Mouse (Mus musculus): Measurements from ENCODE around the gene Lect2. TPM values are rescaled to one million over a fixed set of nuclear protein-coding genes. Genes with fewer than 3 reads are reported as not detected.

Lect2 gene
- polyA plus RNA-seq, 1 experiment from 2014 or later: not detected

DNA sequence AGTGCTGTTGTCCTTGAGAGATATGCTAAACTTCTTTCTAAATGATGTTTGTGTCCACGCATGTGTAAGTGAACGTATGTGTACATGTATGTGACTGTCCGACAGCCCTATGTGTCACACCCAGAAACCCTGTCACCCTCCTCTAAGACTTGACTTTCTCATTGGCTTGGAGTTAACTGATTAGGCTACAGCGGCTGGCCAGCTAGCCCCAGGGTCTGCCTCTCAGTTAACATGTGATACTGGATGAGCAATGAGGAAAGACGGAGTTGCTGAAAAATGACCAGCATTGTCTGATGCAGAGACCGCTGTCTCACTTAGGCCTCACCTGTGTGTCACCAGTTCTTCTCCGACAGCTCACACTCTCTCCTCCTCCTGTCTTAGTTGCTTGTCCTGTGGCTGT is 20.5 kb downstream of the Lect2 start:
- Histone ChIP-seq H3K4me2 (replicated peaks) (no peak overlapping the region), H3K36me3 (no peaks in the 10 kb centered on the region), H3K9me3 (no peaks in the 10 kb centered on the region), H3K9ac (no peak overlapping the region), H3K4me3 (no peak overlapping the region), H3K27me3 (replicated peaks) (no peaks in the 10 kb centered on the region), H3K4me1 (peaks cover under 1% of the 10 kb centered on the region; the same call in 1 of the 2 replicates), H3K27ac (no peak overlapping the region)
- no peak for ATAC-seq (ENCODE audit: low FRiP score, low read depth)
- 93% methylated on average over 7 of the region's 7 CpGs for WGBS

DNA sequence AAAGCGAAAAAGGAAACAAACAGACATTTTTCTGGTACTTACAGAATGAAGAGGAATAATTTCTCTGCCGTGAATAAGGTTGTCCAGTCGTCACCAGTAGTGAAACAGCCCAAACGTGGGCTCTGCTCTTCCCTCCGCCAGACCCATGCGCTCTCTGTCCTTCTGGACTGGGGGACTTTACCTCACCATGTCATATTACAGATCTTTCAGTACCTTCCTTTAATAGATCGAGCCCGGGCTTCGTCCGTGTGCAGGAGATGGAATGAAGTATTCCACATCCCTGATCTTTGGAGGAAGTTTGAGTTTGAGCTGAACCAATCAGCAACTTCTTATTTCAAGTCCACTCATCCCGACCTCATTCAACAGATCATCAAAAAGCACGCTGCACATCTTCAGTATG is 21.4 kb downstream of the Lect2 start:
- H3K4me1 ChIP-seq: peaks cover 3% of the 10 kb centered on the region; the same call in 1 of the 2 replicates
- no peak overlapping the region for H3K4me3 ChIP-seq
- H3K36me3 ChIP-seq: no peaks in the 10 kb centered on the region
- H3K27me3 ChIP-seq (replicated peaks): no peaks in the 10 kb centered on the region
- no peak for ATAC-seq (ENCODE audit: low FRiP score, low read depth)
- H3K9me3 ChIP-seq: no peaks in the 10 kb centered on the region
- 88% methylated on average over 12 of the region's 12 CpGs for WGBS
- no peak overlapping the region for H3K4me2 ChIP-seq (replicated peaks)
- no peak overlapping the region for H3K27ac ChIP-seq
- no peak overlapping the region for H3K9ac ChIP-seq

GRCm38 (mm10) chr13:56522821-56523167 is 25.5 kb downstream of the Lect2 start:
- ATAC-seq (ENCODE audit: low FRiP score, low read depth): 0 out of 2 replicates have a peak, but pooled peaks have one; percentile 3
- Histone ChIP-seq H3K9ac (peak overlapping the region; percentile 62), H3K4me1 (peaks cover 3% of the 10 kb centered on the region; the same call in 1 of the 2 replicates), H3K9me3 (no peaks in the 10 kb centered on the region), H3K27me3 (replicated peaks) (no peaks in the 10 kb centered on the region), H3K4me3 (peak overlapping the region; percentile 63), H3K4me2 (replicated peaks) (peak overlapping the region; percentile 86), H3K27ac (no peak overlapping the region), H3K36me3 (no peaks in the 10 kb centered on the region)
- 6% methylated on average over 8 of the region's 8 CpGs for WGBS

DNA sequence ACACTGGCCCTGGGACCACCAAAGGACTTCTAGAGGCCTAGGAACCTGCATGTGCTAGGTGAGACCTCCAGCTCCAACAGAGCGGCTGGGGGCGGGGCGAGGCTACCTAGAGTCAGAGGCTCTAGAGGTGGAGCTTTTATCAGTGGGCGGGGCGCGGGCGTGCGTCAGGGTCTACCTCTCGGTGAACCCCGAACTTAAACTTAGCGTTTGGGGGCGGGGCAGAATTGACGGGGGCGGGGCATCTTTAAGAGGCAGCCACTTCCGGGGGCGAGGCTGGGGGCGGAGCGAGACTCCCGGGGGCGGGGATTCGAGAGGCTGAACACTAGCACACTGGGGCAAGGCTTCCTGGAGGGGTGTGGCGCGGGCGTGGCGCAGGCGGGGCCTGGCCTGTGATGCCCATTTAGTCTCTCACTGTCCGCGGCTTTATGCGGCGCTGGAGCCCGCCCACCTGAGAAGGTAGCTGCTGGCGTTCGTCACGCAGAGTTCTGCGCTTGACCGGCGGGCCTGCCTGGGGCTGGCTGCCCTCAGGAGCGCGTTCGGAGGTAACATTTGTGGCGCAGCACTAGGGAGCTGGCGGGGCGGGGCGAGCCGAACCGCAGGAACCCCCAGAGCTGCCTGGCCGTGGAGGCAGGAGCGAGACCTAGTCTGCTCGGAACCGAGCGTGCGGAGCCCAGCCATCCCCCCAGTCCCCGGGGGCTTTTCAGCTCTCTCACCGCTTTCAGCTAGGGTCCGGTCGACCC is 26.1 kb downstream of the Lect2 start, which contains the start of gene Fbxl21:
TSS of gene Fbxl21 (plus strand) at position 392 of the 740 bp plus-strand sequence.
- Histone ChIP-seq H3K4me3 (peak within 1 kb of the TSS; percentile 63), H3K9me3 (no peaks in the 10 kb centered on the region), H3K36me3 (no peaks in the 10 kb centered on the region), H3K4me2 (replicated peaks) (peak within 1 kb of the TSS; percentile 86), H3K4me1 (peaks cover 3% of the 10 kb centered on the region; the same call in 1 of the 2 replicates), H3K9ac (peak within 1 kb of the TSS; percentile 62), H3K27ac (no peak within 1 kb of the TSS), H3K27me3 (replicated peaks) (no peaks in the 10 kb centered on the region)
- WGBS: 2% methylated on average over 55 of the region's 56 CpGs
- peak; percentile 96 for ATAC-seq (ENCODE audit: low FRiP score, low read depth)

GRCm38 (mm10) chr13:56516816-56517215 is 31.5 kb downstream of the Lect2 start:
- Histone ChIP-seq H3K4me2 (replicated peaks) (no peak overlapping the region), H3K9me3 (no peaks in the 10 kb centered on the region), H3K4me3 (no peak overlapping the region), H3K27me3 (replicated peaks) (no peaks in the 10 kb centered on the region), H3K27ac (no peak overlapping the region), H3K4me1 (no peaks in the 10 kb centered on the region), H3K36me3 (no peaks in the 10 kb centered on the region), H3K9ac (no peak overlapping the region)
- 59% methylated on average over 7 of the region's 7 CpGs for WGBS
- ATAC-seq (ENCODE audit: low FRiP score, low read depth): no peak

DNA sequence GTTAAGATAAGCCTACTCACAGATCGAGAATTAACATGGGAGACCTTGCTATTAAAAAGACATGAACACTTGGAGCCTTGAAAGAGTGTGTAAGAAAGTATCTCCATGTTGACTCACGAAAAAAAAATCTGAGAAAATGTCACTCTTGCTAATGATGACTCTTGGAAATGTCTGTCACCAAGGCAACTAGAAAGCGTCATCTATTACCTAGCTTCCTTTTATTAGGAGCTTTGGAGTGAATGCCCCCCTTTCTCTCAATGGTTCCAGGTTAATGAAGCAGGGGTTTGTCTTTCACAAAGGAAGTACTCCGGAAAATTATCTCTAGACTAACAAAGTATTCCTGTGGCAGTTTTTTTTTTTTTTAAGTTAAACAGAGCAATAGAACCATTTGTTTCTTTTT is 32.0 kb downstream of the Lect2 start:
- no peak overlapping the region for H3K27ac ChIP-seq
- no peaks in the 10 kb centered on the region for H3K4me1 ChIP-seq
- H3K9ac ChIP-seq: no peak overlapping the region
- WGBS: 68% methylated on average over 4 of the region's 4 CpGs
- H3K36me3 ChIP-seq: no peaks in the 10 kb centered on the region
- H3K27me3 ChIP-seq (replicated peaks): no peaks in the 10 kb centered on the region
- ATAC-seq (ENCODE audit: low FRiP score, low read depth): no peak
- no peaks in the 10 kb centered on the region for H3K9me3 ChIP-seq
- no peak overlapping the region for H3K4me2 ChIP-seq (replicated peaks)
- H3K4me3 ChIP-seq: no peak overlapping the region

GRCm38 (mm10) chr13:56513595-56513994 is 34.7 kb downstream of the Lect2 start:
- Histone ChIP-seq H3K4me3 (no peak overlapping the region), H3K9ac (no peak overlapping the region), H3K9me3 (no peaks in the 10 kb centered on the region), H3K4me1 (no peaks in the 10 kb centered on the region), H3K4me2 (replicated peaks) (no peak overlapping the region), H3K27me3 (replicated peaks) (no peaks in the 10 kb centered on the region), H3K27ac (no peak overlapping the region), H3K36me3 (no peaks in the 10 kb centered on the region)
- no peak for ATAC-seq (ENCODE audit: low FRiP score, low read depth)

DNA sequence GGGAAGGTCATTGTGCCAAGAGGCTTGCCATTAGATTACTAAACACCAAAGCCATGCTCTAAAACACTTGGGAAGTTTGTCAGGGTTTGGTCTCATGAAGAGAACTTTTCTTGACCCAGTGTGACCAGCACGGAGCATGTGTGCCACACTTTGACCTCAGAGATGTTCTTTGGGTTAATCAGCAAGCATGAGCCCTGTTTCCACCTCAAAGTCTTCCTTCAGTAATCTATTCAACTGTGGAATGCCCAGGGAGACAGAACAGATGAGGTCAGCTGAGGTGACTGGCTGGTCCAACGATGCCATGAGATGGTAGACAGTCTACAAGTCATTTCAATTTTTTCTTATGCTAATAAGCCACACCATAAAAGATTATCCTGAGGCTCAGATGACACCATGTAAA is 38.5 kb downstream of the Lect2 start:
- H3K4me3 ChIP-seq: no peak overlapping the region
- H3K27ac ChIP-seq: no peak overlapping the region
- no peaks in the 10 kb centered on the region for H3K4me1 ChIP-seq
- WGBS: 87% methylated on average over 2 of the region's 2 CpGs
- no peaks in the 10 kb centered on the region for H3K27me3 ChIP-seq (replicated peaks)
- ATAC-seq (ENCODE audit: low FRiP score, low read depth): no peak
- H3K9ac ChIP-seq: no peak overlapping the region
- no peak overlapping the region for H3K4me2 ChIP-seq (replicated peaks)
- H3K36me3 ChIP-seq: no peaks in the 10 kb centered on the region
- no peaks in the 10 kb centered on the region for H3K9me3 ChIP-seq

DNA sequence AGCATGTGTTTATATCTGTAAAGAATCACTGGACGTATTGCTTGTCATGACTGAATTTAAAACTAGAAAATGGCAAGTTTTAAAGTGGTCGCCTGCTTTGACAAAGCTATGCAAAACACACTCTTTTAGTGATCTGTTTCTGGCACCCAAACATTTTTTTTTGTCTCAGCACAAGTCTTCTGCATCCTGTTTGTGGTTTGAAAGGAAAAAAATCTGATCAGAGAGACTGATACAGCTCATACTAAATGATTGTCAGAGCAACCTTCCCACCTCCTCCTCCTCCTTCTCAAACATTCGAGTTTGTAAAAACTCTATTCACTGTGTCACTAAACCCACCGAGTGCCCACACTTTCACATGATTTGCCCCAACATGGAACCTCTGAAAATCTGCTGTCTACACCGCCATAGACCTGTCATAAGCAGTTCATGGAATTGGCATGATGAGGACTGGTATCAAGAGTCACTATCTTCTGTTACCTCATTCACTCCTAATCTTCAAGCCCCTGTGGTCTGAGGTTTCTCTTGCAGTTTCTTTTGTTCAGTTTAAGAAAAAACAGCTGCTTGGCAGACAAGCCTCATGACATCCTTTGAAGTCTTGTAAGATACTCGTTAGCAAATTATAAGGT is 41.3 kb downstream of the Lect2 start:
- WGBS: 84% methylated on average over 6 of the region's 6 CpGs
- no peaks in the 10 kb centered on the region for H3K36me3 ChIP-seq
- ATAC-seq (ENCODE audit: low FRiP score, low read depth): no peak
- no peaks in the 10 kb centered on the region for H3K27me3 ChIP-seq (replicated peaks)
- no peaks in the 10 kb centered on the region for H3K9me3 ChIP-seq
- H3K9ac ChIP-seq: no peak overlapping the region
- H3K4me2 ChIP-seq (replicated peaks): no peak overlapping the region
- H3K4me3 ChIP-seq: no peak overlapping the region
- no peaks in the 10 kb centered on the region for H3K4me1 ChIP-seq
- no peak overlapping the region for H3K27ac ChIP-seq

GRCm38 (mm10) chr13:56501866-56502420 is 46.4 kb downstream of the Lect2 start:
- no peaks in the 10 kb centered on the region for H3K9me3 ChIP-seq
- no peak overlapping the region for H3K4me2 ChIP-seq (replicated peaks)
- no peak for ATAC-seq (ENCODE audit: low FRiP score, low read depth)
- H3K4me1 ChIP-seq: no peaks in the 10 kb centered on the region
- no peak overlapping the region for H3K27ac ChIP-seq
- H3K4me3 ChIP-seq: no peak overlapping the region
- H3K9ac ChIP-seq: no peak overlapping the region
- WGBS: 81% methylated on average over 6 of the region's 6 CpGs
- H3K27me3 ChIP-seq (replicated peaks): no peaks in the 10 kb centered on the region
- no peaks in the 10 kb centered on the region for H3K36me3 ChIP-seq

DNA sequence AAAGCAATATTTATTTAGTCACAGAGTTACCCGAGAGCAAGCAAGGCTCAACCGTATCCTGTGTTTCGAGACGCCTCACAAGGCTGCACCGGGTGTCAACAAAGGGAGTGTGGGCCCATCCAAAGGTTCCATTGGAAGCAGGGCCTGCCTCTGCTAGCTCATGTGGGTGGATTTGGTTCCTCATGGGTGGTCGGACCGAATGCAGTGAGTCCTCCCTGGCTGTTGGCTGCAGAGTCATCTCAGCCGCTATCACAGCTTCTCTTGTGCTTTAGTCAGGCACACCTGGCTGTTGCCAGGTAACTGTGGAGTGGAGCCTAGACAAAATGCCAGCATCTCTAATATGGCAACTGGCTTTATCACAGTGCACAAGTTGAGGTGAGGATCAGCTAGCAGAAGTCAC is 47.7 kb downstream of the Lect2 start:
- Histone ChIP-seq H3K9ac (no peak overlapping the region), H3K36me3 (no peaks in the 10 kb centered on the region), H3K4me1 (no peaks in the 10 kb centered on the region), H3K9me3 (no peaks in the 10 kb centered on the region), H3K27ac (no peak overlapping the region), H3K27me3 (replicated peaks) (no peaks in the 10 kb centered on the region), H3K4me2 (replicated peaks) (no peak overlapping the region), H3K4me3 (no peak overlapping the region)
- WGBS: 91% methylated on average over 8 of the region's 8 CpGs
- no peak for ATAC-seq (ENCODE audit: low FRiP score, low read depth)

GRCm38 (mm10) chr13:56500132-56500531 is 48.2 kb downstream of the Lect2 start:
- H3K9ac ChIP-seq: no peak overlapping the region
- WGBS: 75% methylated on average over 3 of the region's 3 CpGs
- no peak overlapping the region for H3K4me2 ChIP-seq (replicated peaks)
- H3K4me1 ChIP-seq: no peaks in the 10 kb centered on the region
- H3K36me3 ChIP-seq: no peaks in the 10 kb centered on the region
- H3K9me3 ChIP-seq: no peaks in the 10 kb centered on the region
- H3K27ac ChIP-seq: no peak overlapping the region
- H3K27me3 ChIP-seq (replicated peaks): no peaks in the 10 kb centered on the region
- no peak for ATAC-seq (ENCODE audit: low FRiP score, low read depth)
- no peak overlapping the region for H3K4me3 ChIP-seq

All from neural tube, embryonic 12.5 days (tissue).